Mouse (Mus musculus) skeletal muscle tissue, postnatal 0 days (tissue): ENCODE results near the gene Pgrmc2. TPM values are rescaled to one million over a fixed set of nuclear protein-coding genes. Genes with fewer than 3 reads are reported as not detected.

Source experiments
- polyA plus RNA-seq: library from polyadenylated mRNA; unstranded; fragments of >200 nt; fragmentation: Nextera tagmentation; extraction: Ambion mirVana; gene quantifications from 2 replicates; pipeline ENCODE4 v1.2.1, GENCODE M21; 2015

Gene Pgrmc2
- 34.2 and 49.1 TPM in 2 replicates for polyA plus RNA-seq

GRCm38 (mm10) chr3:41082885-41083789, at the start of gene Pgrmc2:
TSS of gene Pgrmc2 (minus strand) at chr3:41083046.

Other genes with a start within 250 kb of the Pgrmc2 start
- 5.5 and 6.9 TPM in 2 replicates for gene Mfsd8, start 236.2 kb downstream of the Pgrmc2 start, polyA plus RNA-seq
- 22.9 and 30.1 TPM in 2 replicates for gene Abhd18, start 236.1 kb downstream of the Pgrmc2 start, polyA plus RNA-seq
- gene 1700034I23Rik, start 180.5 kb downstream of the Pgrmc2 start, polyA plus RNA-seq: 0.07 and 0.19 TPM in 2 replicates
- gene Larp1b, start 133.2 kb downstream of the Pgrmc2 start, polyA plus RNA-seq: 27.8 and 30.7 TPM in 2 replicates